Mouse (Mus musculus) kidney, adult 2 months (tissue): Measurements from ENCODE around the gene Il5ra.

Experiments used
- CTCF ChIP-seq: fragments of 200-500 bp; conservative IDR thresholded peaks from 2 replicates; pipeline ENCODE4 v1.5.1; 2011; ENCODE audit warnings: low read depth, mild to moderate bottlenecking, control low read depth, low read length, moderate library complexity, mixed read lengths; ENCODE audit not compliant: insufficient read depth, insufficient read length
- POLR2A ChIP-seq: fragments of 200-500 bp; IDR thresholded peaks from one replicate; pipeline ENCODE4 v1.6.1; 2011; ENCODE audit warnings: low read depth, low read length, control low read depth

GRCm38 (mm10) chr6:106750291-106750690, 1.5 kb upstream of the Il5ra start:
- no peak for TF ChIP-seq CTCF
- no peak for TF ChIP-seq POLR2A
